Mouse (Mus musculus) myocyte (in vitro differentiated cells): Measurements from ENCODE around the gene Ppt2.

ENCODE experiments used
- MAX ChIP-seq: IDR thresholded peaks from one replicate; pipeline ENCODE4 v1.6.1; 2011; ENCODE audit warnings: low read depth, mild to moderate bottlenecking, control low read depth
- MYOG ChIP-seq, 3 experiments: IDR thresholded peaks; one replicate each; pipeline ENCODE4 v1.6.1; 2011; ENCODE audit warnings: control low read depth in 2 of 3, low read depth in 2 of 3, mild to moderate bottlenecking in 2 of 3; ENCODE audit not compliant: insufficient read length in 2 of 3, control insufficient read depth in 1 of 3, insufficient read depth in 1 of 3
- POLR2A ChIP-seq: IDR thresholded peaks from one replicate; pipeline ENCODE4 v1.6.1; 2011; ENCODE audit warnings: low read depth, mild to moderate bottlenecking, control low read depth, moderate library complexity; ENCODE audit not compliant: insufficient read length
- TCF12 ChIP-seq: IDR thresholded peaks from one replicate; pipeline ENCODE4 v1.6.1; 2011; ENCODE audit warnings: mild to moderate bottlenecking, control low read depth; ENCODE audit not compliant: poor library complexity, insufficient read depth, severe bottlenecking

DNA sequence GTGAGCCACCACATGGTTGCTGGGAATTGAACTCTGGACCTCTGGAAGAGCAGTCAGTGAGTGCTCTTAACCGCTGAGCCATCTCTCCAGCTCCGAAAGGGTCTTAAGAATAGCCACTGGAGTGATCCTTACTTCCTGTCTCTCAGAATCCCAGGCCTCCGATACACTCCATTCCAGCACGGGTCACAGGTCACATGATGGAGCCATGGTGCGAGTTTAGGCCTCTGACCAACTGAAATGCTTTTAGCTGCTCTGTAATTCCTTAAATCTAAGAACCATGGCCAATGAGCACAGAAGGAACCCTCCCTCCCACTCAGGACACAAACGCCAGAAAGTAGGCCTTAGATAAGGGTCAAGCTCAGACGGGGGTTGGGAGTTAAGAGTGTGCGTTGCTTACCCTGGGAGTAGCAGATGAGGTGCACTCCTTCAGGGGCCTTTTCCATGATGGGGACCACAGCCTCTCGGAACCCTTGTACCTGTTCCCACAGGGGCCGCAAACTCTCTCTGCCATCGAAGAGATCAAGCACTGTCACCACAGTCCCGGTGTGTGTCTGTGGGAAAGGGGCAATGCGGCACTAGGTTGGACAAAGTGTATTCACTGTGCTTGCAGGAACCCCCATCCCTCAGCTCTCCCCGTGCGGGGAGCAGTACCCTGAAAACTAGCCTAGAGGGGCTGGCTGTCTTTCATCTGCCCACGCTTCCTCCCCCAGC is 2.1 kb downstream of the Ppt2 start:
- TF ChIP-seq POLR2A (no peak), TCF12 (no peak), MAX (no peak), MYOG (IDR thresholded peaks at IDR 0.05; ENCODE audit: control insufficient read depth in 1 of 3, insufficient read depth in 1 of 3, insufficient read length in 2 of 3, low read depth in 2 of 3) (no peak)
